7 mouse cellular contexts compared by ENCODE assay signal in the genomic region with DNA sequence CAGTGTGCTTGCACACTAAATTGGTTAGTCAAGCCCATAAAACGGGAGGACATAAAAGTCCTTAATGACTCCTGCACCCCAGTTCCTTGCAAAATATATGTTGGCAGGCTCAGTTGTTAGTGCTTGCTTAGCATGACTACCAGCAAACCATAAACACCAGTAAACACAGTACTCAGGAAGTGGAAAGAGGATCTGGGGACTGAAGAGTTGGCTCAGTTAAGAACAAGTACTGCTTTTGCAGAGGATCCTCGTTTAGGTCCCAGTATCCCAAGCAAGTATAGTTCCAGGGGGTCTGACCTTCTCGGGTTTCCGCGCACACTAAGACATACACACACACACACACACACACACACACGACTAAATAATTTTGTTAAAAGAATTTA. TPM values are rescaled to one million over a fixed set of nuclear protein-coding genes. Genes with fewer than 3 reads are reported as not detected.
DNase-seq lines count a peak whose midpoint lies in the region; ATAC-seq and TF ChIP-seq lines count a peak whose summit lies in the region.

No protein-coding gene starts in this region.

- peaks cover 2% of the 10 kb centered on the region for H3K4me1 ChIP-seq in testis, adult 2 months (ENCODE audit: control insufficient read depth, insufficient read depth, low read length)
- peaks cover 17% of the 10 kb centered on the region for H3K4me1 ChIP-seq in forebrain, embryonic 14.5 days (ENCODE audit: control insufficient read depth, insufficient read depth, low read length)
- H3K4me1 ChIP-seq in liver, embryonic 16.5 days (ENCODE audit: control insufficient read depth, low read depth, low read length): peaks cover 38% of the 10 kb centered on the region

- TF ChIP-seq CTCF in testis, adult 2 months (IDR thresholded peaks at IDR 0.05; ENCODE audit: control insufficient read depth, insufficient read depth, insufficient replicate concordance, low read depth, low read length): no peak

- H3K9ac ChIP-seq in forebrain, embryonic 14.5 days (ENCODE audit: low read length): no peak overlapping the region
- H3K9ac ChIP-seq in liver, embryonic 16.5 days (ENCODE audit: low read depth, low read length): peak overlapping the region; percentile 24

- no peak for ATAC-seq in forebrain, embryonic 14.5 days
- peak; percentile 20 for ATAC-seq in liver, embryonic 16.5 days (ENCODE audit: low read depth)

- 42% methylated on average over 6 of the region's 6 CpGs for WGBS in forebrain, embryonic 14.5 days
- WGBS in liver, embryonic 16.5 days (ENCODE audit: insufficient replicate concordance): 26% methylated on average over 6 of the region's 6 CpGs

- H3K27ac ChIP-seq in testis, adult 2 months (ENCODE audit: control insufficient read depth, insufficient read depth, low read depth, low read length): peak overlapping the region; percentile 34; the same call in 1 of the 2 replicates
- H3K27ac ChIP-seq in forebrain, embryonic 14.5 days (ENCODE audit: low read depth, low read length): no peak overlapping the region
- H3K27ac ChIP-seq in liver, embryonic 16.5 days (ENCODE audit: low read length): peak overlapping the region; percentile 88

- no peak for DNase-seq in testis, postnatal 10 days (ENCODE audit: low spot score)
- no peak for DNase-seq in forebrain, embryonic 14.5 days (ENCODE audit: low spot score)
- no peak for DNase-seq in urinary bladder, postnatal 14 days (ENCODE audit: low spot score)
- DNase-seq in spleen, postnatal 14 days (ENCODE audit: low spot score in 2 of 2): no peak
- no peak for DNase-seq in cerebellum, adult 9-11 months

- H3K9me3 ChIP-seq in forebrain, embryonic 14.5 days (replicated peaks; ENCODE audit: control insufficient read depth, low read length): no peaks in the 10 kb centered on the region
- no peaks in the 10 kb centered on the region for H3K9me3 ChIP-seq in liver, embryonic 16.5 days (replicated peaks; ENCODE audit: control insufficient read depth, low read length)

- H3K36me3 ChIP-seq in testis, adult 2 months (ENCODE audit: control insufficient read depth, insufficient read depth, low read length): peaks cover 2% of the 10 kb centered on the region
- peaks cover 28% of the 10 kb centered on the region for H3K36me3 ChIP-seq in forebrain, embryonic 14.5 days (ENCODE audit: control insufficient read depth, insufficient read depth, low read length)
- 0 out of 2 replicates have a peak, but pooled peaks cover 3% of the 10 kb centered on the region for H3K36me3 ChIP-seq in liver, embryonic 16.5 days (ENCODE audit: control insufficient read depth, insufficient read depth)

- H3K4me3 ChIP-seq in testis, adult 2 months (ENCODE audit: control insufficient read depth, low read depth, low read length): peak overlapping the region; percentile 93
- peak overlapping the region; percentile 63 for H3K4me3 ChIP-seq in forebrain, embryonic 14.5 days (ENCODE audit: low read depth, low read length)
- peak overlapping the region; percentile 82 for H3K4me3 ChIP-seq in liver, embryonic 16.5 days (ENCODE audit: low read depth, low read length)

- no peaks in the 10 kb centered on the region for H3K27me3 ChIP-seq in testis, adult 2 months (ENCODE audit: control insufficient read depth, insufficient read depth, low read length)
- H3K27me3 ChIP-seq in forebrain, embryonic 14.5 days (replicated peaks; ENCODE audit: control insufficient read depth, insufficient read depth, low read length): no peaks in the 10 kb centered on the region
- no peaks in the 10 kb centered on the region for H3K27me3 ChIP-seq in liver, embryonic 16.5 days (ENCODE audit: control insufficient read depth, insufficient read depth, low read depth, low read length)

- no peak for TF ChIP-seq POLR2A in testis, adult 2 months (IDR thresholded peaks at IDR 0.05; ENCODE audit: control insufficient read depth, low read depth, low read length)

- H3K4me2 ChIP-seq in forebrain, embryonic 14.5 days (ENCODE audit: low read length): peak overlapping the region; percentile 80
- peak overlapping the region; percentile 80 for H3K4me2 ChIP-seq in liver, embryonic 16.5 days (ENCODE audit: low read depth, low read length)

RNA-seq across cellular contexts. Expression of gene Slc25a17, which starts 0.4 kb away (rescaled TPM):
- polyA plus RNA-seq in testis, adult 2 months (2012; rRNA removed): 10.5 and 11.9 TPM in 2 replicates
- polyA plus RNA-seq in forebrain, embryonic 14.5 days (2014; fragmentation: Nextera tagmentation; extraction: Ambion mirVana): 152 and 153 TPM in 2 replicates
- 36.2 and 38.3 TPM in 2 replicates for polyA plus RNA-seq in liver, embryonic 16.5 days (2015; fragmentation: Nextera tagmentation; extraction: Ambion mirVana)

RNA-seq across cellular contexts. Expression of gene St13, which starts 38.9 kb away (rescaled TPM):
- 47.3 and 52.8 TPM in 2 replicates for polyA plus RNA-seq in testis, adult 2 months (2012; rRNA removed)
- polyA plus RNA-seq in forebrain, embryonic 14.5 days (2014; fragmentation: Nextera tagmentation; extraction: Ambion mirVana): 170 and 180 TPM in 2 replicates
- 59.2 and 59.4 TPM in 2 replicates for polyA plus RNA-seq in liver, embryonic 16.5 days (2015; fragmentation: Nextera tagmentation; extraction: Ambion mirVana)

RNA-seq across cellular contexts. Expression of gene Xpnpep3, which starts 38.9 kb away (rescaled TPM):
- 14.6 and 14.9 TPM in 2 replicates for polyA plus RNA-seq in testis, adult 2 months (2012; rRNA removed)
- 4.3 and 5.2 TPM in 2 replicates for polyA plus RNA-seq in forebrain, embryonic 14.5 days (2014; fragmentation: Nextera tagmentation; extraction: Ambion mirVana)
- polyA plus RNA-seq in liver, embryonic 16.5 days (2015; fragmentation: Nextera tagmentation; extraction: Ambion mirVana): 5.9 and 6.6 TPM in 2 replicates

RNA-seq across cellular contexts. Expression of gene Dnajb7, which starts 47.1 kb away (rescaled TPM):
- polyA plus RNA-seq in testis, adult 2 months (2012; rRNA removed): 62.7 and 75.2 TPM in 2 replicates
- polyA plus RNA-seq in forebrain, embryonic 14.5 days (2014; fragmentation: Nextera tagmentation; extraction: Ambion mirVana): 0.20 and 0.26 TPM in 2 replicates
- polyA plus RNA-seq in liver, embryonic 16.5 days (2015; fragmentation: Nextera tagmentation; extraction: Ambion mirVana): 0.39 and 0.77 TPM in 2 replicates
